Mouse (Mus musculus): Measurements from ENCODE around the gene Ccdc167.

The Ccdc167 gene

DNA sequence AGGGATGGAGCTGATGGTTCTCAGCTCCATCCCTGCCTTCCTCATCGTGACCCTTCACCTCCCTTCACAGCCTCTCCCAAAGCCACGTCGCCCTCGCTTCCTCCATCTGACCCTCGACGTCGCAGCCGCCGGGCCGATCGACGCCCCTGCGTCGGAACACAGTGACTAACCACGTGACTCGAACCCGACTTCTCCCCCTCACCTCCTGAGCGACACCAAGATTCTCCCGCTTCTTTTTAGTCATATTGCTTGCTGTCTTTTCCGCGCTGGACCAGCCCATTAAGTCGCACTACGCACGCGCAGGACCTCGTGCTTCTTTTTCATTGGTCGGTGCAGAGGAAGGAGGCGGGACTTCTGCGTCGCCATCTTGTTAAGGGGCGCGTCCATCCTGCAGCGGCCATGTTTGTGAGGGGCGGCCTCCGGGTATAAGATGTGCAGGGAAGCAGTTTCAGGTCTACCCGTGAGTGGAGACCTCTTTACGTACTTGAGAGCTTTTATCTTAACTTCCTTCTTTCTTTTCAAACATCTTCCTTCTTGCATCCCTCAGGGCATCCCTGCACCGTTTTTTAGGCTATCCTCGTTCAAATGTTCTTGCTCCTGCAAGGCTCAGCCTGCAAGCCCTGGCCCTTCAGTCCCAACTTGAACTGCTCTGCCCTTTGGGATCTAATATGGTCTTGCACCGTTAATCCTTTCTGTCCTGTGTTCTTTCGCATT, at the start of gene Ccdc167:
TSS of gene Ccdc167 (minus strand) at position 313 of the 714 bp plus-strand sequence.
- peak; percentile 95 for DNase-seq (ENCODE audit: low read depth, low spot score)

DNA sequence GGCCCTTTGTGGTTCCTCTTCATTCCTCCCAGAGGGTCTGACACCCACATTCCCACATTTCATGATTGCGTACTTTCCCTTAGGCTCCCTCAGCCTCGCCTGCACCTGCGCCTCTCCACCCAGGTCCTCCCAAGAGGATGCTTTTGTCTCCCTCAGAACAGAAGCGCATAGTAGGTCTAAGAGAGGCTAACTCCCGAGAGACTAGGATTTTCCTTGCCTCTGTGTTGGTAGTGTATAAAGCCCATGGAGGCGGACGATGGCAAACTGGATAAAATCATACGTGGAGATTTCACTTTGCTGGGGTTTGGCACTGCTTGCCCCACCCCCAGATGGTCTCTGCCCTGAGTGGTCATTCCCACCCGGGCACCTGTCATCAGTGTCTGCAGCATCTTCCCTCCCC, 48.5 kb upstream of the Ccdc167 start:
- no peak for DNase-seq (ENCODE audit: low read depth, low spot score)

DNA sequence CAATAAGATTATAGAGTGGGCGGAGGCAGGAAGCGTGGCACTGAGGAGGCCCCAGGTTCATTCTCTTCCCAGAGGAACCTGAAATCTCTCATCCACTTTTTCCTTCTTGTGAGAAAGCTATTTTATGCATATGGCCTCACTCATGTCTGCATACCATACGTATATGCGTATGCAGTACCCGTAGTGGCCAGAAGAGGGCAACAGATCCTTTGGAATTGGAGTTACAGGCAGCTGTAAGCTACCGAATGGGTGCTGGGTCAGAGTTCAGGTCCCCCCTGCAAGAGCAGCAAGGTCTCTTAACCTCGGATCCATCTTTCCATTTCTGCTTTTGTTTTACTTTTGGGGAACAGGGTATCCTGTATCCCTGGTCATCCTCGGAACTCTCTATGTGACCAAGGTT, 45.7 kb upstream of the Ccdc167 start:
- peak; percentile 75 for DNase-seq (ENCODE audit: low read depth, low spot score)

GRCm38 (mm10) chr17:29761938-29762337, 45.1 kb upstream of the Ccdc167 start:
- no peak for DNase-seq (ENCODE audit: low read depth, low spot score)

- no peak for DNase-seq (ENCODE audit: low read depth, low spot score)
These were observed 43.8 kb upstream of the Ccdc167 start for GRCm38 (mm10) chr17:29760404-29761375.

DNA sequence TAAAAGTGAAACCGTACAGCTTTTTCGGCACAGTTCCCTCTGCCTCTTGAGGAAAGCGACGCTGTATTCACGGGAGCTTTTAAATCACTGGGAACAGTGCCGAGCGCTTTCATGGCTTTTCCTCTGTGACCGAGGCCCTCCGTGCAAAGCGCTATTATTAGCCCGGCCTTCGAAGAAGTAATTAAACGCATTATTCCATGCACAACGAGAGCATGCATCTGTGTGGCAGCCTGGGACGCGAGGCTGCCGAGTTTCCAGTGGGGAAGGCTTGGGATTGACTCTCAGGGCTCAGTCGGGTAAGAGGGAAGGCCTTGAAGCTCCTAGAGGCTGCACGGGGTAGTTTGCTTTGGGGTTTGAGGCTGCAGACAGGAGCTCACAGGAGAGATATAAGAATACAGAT, 43.1 kb upstream of the Ccdc167 start:
- no peak for DNase-seq (ENCODE audit: low read depth, low spot score)

- DNase-seq (ENCODE audit: low read depth, low spot score): no peak
These were observed 39.5 kb upstream of the Ccdc167 start for GRCm38 (mm10) chr17:29756381-29756780.

DNA sequence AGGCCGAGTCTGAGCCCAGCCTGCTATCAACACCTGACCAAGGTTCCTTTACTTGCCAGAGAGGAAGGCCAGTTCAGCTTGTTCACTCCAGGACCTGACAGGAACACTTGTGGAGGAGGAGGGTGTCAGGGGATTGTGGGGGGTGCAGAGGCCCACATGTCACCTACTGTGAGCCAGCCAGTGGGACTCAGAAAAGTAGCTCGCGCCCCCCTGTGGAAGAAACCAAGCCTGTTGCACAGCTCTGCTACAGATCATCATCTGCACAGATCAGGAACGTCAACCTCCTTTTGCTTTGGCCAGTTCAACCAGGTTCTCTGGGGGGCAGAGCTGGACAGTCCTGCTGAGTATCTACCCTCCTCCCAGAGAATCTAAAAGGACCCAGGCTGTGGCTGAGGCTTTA, 37.7 kb upstream of the Ccdc167 start:
- DNase-seq (ENCODE audit: low read depth, low spot score): no peak

DNA sequence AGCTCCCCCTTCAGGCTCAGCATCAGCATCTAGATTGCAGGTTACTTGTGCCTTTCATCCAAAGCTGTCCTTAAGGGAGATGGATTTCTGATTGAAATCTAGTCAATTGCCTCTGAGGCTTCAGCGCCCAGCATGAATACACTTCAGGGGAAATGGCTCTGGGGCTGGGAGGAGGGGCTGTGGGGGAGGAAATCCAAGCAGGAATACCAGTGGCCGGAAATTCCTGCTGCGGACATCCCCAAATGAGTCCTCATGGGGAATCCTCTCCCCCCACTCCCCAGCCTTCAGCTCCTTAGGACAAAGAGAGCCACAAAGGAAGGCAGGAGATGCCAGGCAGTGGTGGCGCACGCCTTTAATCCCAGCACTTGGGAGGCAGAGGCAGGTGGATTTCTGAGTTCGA, 30.6 kb upstream of the Ccdc167 start:
- DNase-seq (ENCODE audit: low read depth, low spot score): no peak

DNA sequence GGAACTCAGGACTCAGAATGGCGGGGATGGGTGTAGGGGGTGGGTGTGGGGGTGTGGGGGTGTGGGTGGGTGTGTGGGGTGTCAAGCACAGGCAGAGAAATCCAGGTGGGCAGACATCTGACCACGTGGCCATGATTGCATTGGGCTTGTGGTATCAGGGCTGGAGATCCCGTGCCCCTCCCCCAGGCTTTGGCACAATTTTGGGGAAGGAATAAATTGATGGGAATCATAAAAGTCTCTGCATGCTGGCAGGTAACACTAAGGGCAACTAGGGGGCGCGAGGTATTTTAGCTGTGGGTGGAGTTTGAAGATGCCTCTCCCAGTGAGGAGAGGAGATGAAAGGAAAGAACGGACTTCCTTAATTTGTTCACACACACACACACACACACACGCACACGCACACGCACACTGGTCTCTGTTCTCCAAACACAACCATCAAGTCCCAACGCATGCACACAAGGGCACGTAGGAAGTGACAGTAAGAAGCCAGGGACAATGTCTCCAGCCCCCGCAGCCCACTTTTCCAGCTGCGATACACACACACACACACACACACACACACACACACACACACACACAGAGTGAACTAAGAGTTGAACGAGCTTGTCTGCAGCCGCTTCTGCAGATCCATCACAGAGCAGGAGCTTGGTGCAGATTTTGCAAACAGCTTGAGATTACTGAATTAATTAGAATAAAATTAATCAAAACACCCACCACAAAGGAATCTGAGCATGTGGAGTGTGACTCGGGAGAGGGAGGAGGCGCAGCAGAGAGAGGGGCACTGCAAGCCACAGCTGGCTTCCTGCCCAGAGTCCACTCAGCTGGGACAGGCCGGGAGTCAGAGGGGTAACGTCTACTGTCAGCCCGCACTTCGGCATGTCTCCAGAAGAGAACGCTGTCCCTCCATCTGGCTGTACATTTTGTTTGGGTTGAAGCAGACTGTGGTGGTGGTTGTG, 21.3 kb upstream of the Ccdc167 start:
- no peak for DNase-seq (ENCODE audit: low read depth, low spot score)

GRCm38 (mm10) chr17:29736448-29737014, 19.7 kb upstream of the Ccdc167 start:
- DNase-seq (ENCODE audit: low read depth, low spot score): no peak

- no peak for DNase-seq (ENCODE audit: low read depth, low spot score)
These were observed 15.7 kb upstream of the Ccdc167 start for GRCm38 (mm10) chr17:29732522-29732921.

- DNase-seq (ENCODE audit: low read depth, low spot score): no peak
These were observed 15.1 kb upstream of the Ccdc167 start for GRCm38 (mm10) chr17:29731953-29732325.

GRCm38 (mm10) chr17:29731266-29731952, 14.6 kb upstream of the Ccdc167 start:
- DNase-seq (ENCODE audit: low read depth, low spot score): no peak

DNA sequence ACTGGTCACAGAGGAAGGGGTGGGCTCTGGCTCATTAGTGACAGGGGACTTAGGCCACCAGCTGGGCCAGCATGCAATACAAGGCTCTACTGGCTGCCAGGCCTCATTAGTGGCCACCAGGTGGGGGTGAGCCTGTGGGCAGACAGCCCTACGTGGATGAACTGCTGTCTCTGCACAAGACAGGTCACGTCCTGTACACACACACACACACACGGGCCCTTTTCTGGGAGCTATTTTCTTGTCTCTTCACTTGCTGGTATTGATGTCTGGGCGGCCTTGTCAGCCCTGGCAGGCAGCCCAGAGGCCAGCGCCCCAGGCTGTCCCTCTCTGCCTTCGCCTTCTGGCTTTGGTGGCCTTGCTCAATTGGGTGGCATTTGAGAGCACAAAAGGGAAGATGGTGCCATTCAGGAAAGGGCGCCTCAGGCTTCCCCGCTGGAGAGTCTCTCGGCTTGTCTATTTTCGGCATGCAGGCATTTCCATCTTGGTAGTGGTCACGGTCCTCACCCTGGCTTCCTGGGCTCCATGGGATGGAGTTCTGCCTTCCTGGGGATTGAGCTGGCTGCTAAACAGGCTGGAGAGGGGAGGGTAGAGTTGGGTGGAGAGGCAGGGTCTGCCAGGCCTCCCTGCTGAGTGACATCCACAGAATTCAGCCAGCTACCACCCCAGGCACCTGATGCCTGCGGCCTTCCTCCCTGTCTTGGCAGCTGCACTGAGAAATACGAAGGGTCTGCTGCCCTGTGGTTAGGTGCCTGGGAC, 13.8 kb upstream of the Ccdc167 start:
- DNase-seq (ENCODE audit: low read depth, low spot score): no peak

- peak; percentile 36 for DNase-seq (ENCODE audit: low read depth, low spot score)
These were observed 11.2 kb upstream of the Ccdc167 start for GRCm38 (mm10) chr17:29728082-29728481.

DNA sequence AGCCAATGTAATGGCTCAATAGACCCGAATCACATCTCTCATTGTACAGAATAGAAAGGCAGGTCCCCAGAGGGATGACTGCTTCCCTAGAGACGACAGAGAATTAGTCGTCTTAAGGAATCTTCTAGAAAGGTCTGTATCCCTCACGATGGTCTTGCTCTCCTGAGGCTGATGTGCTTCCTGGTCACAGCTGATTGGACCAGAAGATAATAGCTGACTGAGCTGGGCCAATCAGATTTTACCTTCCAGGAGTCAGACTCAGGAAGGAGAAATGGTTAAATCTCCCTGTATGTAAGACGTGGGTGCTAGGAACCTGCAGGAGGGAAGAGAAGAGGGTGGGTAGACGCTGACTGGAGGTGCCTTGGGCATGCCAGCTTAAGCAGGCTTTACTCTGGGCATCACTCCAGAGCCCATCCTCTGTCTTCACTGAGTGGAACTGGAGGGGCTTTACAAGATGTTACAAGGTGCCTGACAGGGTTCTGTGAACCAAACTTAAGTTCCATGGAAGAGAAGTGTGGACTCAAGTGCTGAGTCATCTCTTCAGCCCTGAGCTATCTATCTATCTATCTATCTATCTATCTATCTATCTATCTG, 8.3 kb upstream of the Ccdc167 start:
- no peak for DNase-seq (ENCODE audit: low read depth, low spot score)

DNA sequence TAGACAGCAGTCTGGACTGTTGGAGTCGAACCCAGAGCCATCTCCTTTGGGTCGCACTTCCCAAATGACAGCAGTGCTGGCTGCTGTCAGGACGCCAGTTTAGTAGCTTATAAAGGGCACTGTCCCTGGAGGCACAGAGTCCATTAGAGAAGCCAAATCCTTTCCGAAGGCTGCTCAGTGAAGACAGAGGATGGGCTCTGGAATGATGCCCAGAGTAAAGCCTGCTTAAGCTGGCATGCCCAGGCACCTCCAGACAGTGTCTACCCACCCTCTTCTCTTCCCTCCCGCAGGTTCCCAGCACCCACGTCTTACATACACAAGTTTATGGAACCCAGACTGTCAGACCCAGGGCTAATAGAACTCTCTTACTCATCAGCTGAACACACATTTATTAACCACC, 7.8 kb upstream of the Ccdc167 start:
- no peak for DNase-seq (ENCODE audit: low read depth, low spot score)

DNA sequence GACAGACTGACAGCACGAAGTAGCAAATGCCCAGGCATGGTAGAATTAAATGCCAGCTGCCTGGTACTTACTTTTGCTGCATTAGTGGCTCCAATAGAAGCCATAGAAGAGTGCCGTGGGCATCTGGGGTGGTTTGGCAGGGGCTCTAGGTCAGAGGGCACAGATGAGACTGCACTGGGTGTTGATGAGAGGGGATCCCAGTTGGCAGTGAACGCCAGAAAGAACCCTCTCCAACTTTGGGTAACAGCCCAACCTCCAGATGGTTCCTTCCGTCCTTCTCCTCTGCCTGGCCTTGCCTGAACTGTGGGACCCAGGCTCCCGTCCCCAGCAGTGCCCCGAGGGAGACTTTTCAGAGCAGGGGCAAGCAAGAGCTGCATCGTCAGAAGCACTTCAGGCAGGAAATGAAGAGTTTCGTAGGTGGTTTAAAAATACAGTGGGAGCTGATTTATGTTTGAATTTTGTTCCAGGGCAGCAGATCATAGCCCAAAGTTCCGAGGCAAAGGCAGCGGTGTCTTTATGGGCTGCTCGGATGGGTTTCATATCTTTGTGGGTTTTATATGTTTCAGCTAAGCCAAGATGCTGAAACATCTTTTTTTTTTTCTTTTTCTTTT, 4.0 kb upstream of the Ccdc167 start:
- DNase-seq (ENCODE audit: low read depth, low spot score): no peak
